Mouse (Mus musculus): ENCODE results near the gene Olfr645.

Olfr645 gene

GRCm38 (mm10) chr7:104085365-104085764 lies at the start of gene Olfr645:
Olfr645 (minus strand) TSS chr7:104085465.
- DNase-seq (ENCODE audit: extremely low read depth, low read depth, low spot score) = no peak

- DNase-seq (ENCODE audit: extremely low read depth, low read depth, low spot score) = no peak
Measured at GRCm38 (mm10) chr7:104129726-104130125, 44.5 kb upstream of the Olfr645 start, which contains the start of gene Ubqln5. Ubqln5 (minus strand) TSS chr7:104129826.

GRCm38 (mm10) chr7:104104757-104104972 lies 19.4 kb upstream of the Olfr645 start, which contains the start of gene Olfr646:
Olfr646 (plus strand) TSS chr7:104104873.
- DNase-seq (ENCODE audit: extremely low read depth, low read depth, low spot score) = no peak

GRCm38 (mm10) chr7:104103913-104104756 lies 18.9 kb upstream of the Olfr645 start:
- no peak for DNase-seq (ENCODE audit: extremely low read depth, low read depth, low spot score)

GRCm38 (mm10) chr7:104071769-104072168 lies 13.5 kb downstream of the Olfr645 start, which contains the start of gene Olfr644:
Olfr644 (minus strand) TSS chr7:104071869.
- DNase-seq (ENCODE audit: extremely low read depth, low read depth, low spot score) = no peak

DNA sequence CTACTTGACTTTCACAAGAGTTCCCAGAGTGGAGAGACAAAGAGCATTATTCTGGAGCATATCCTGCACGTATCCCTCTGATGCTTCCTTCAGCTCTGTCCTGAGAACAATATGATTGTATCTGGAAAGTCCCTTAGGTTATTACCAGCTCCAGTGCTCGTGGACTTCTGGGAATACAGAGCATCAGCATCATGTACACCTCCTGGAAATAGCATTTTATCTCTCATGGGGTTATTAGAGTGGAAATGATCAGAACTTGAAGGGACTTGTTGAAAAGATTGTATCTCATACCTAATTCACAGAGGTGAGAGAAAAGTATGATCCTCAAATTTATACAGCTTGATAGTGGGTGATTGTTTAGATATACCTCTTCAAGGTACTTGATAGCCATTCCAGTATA lies 23.9 kb downstream of the Olfr645 start, which contains the start of gene 4930516K23Rik:
Gene 4930516K23Rik (minus strand): TSS at position 101 of the 400 bp plus-strand sequence.
- no peak for DNase-seq (ENCODE audit: extremely low read depth, low read depth, low spot score)

DNA sequence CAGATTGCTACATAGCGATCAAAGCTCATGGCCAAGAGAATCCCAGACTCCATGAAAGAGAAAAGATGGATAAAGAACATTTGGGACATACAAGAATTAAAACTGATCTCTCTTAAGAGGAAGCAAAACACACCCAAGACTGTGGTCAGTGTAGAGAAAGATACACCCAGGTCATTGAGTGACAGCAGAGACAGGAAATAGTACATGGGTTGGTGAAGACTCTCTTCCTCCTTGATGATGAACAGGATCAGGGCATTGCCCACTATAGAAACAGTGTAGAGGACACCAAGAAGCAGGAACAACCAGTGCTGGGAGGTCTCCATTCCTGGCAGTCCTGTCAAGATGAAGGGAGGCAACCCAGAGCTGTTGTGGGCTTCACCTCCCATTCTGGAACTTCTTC lies 26.1 kb downstream of the Olfr645 start:
- DNase-seq (ENCODE audit: extremely low read depth, low read depth, low spot score) = no peak

DNA sequence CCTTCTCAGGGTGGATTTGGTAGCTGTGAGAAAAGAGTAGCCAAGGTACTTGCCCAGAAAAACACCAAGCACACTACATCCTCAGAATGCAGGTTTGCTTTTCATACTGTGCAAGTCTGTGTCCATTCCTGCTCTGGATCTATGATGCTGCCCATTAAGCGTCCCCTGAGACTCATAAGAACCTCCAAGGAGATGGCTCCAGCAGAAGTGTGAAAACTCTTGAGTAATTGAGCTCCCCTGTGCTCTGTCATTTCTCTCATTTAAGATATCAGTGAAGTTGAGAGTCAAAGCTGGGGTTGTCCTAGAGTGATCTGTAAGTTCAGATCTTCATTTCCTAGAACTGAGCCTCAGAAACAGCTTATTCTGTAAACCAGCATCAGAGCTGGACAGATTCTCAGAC lies 32.7 kb downstream of the Olfr645 start, which contains the start of gene Olfr642:
Gene Olfr642 (minus strand): TSS at position 101 of the 400 bp plus-strand sequence.
- DNase-seq (ENCODE audit: extremely low read depth, low read depth, low spot score) = no peak

DNA sequence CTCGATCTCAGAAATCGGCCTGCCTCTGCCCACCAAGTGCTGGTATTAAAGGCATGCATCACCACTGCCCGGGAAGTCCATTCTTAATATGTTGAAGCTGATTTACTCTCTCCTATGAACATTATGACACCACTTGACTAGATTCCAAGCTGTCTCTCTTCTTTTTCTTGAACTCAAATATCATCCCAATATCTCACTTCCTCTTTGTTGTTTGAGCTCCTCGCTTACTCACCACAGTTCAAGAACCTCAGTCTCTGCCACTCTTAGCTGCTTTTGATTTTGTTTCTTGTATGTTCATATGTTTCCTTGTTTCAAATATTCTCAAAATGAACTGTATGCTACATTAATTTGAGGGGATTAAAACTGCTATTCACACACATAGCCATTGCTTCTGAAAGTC lies 34.5 kb downstream of the Olfr645 start:
- no peak for DNase-seq (ENCODE audit: extremely low read depth, low read depth, low spot score)

DNA sequence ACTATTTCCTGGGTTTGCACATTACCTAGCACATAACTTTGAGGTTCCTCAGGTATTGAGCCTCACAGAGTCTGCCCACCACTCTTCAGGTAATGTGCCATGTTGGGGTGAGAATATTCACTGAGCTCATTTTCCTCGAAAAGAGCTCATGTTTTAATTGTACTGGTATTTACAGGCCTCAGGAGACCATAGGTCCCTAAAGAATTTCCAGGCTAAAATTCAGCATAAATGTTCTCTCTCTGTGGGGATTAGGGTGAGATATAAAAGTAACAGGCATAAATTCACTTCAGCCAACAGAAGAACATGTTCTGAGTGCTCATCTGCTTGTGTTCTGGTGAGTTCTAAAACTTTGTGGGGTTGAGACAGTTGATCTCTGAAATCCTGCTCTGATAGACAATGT lies 50.1 kb downstream of the Olfr645 start, which contains the start of gene Olfr641:
Gene Olfr641 (plus strand): TSS at position 301 of the 400 bp plus-strand sequence.
- no peak for DNase-seq (ENCODE audit: extremely low read depth, low read depth, low spot score)
